Mouse (Mus musculus) liver, adult 2 months (tissue): ENCODE measurements around the gene Rere.

Experiments
- CTCF ChIP-seq: fragments of 200-500 bp; IDR thresholded peaks from 2 replicates; pipeline ENCODE4 v1.5.1; 2011; ENCODE audit warnings: low read depth, low read length, control low read depth
- POLR2A ChIP-seq: fragments of 200-500 bp; IDR thresholded peaks from 2 replicates; pipeline ENCODE4 v1.6.1; 2011; ENCODE audit warnings: low read length, control low read depth; ENCODE audit not compliant: insufficient read depth; ENCODE audit errors: extremely low read depth

- TF ChIP-seq CTCF (no peak), POLR2A (no peak)
Measured at GRCm38 (mm10) chr4:150487109-150487508, 205.7 kb downstream of the Rere start.
